Mouse (Mus musculus) adrenal gland, postnatal 10 days (tissue): Measurements from ENCODE around the gene Mok. TPM values are rescaled to one million over a fixed set of nuclear protein-coding genes. Genes with fewer than 3 reads are reported as not detected.
A peak's percentile ranks its signal among the peaks of the same experiment; 100 is the strongest.

Source experiments
- DNase-seq: peaks from one replicate; pipeline ENCODE4 v3.0.0; 2021; ENCODE audit warnings: mixed read lengths
- total RNA-seq, 2 experiments: library from RNA; stranded (reverse); gene quantifications; 2 replicates each; pipeline ENCODE4 v1.2.3; 2021

Mok gene
- total RNA-seq, 2 experiments from 2014 or later: 1.4 to 1.6 TPM

GRCm38 (mm10) chr12:110808848-110809247, 31.9 kb downstream of the Mok start:
- DNase-seq: no peak

- DNase-seq: no peak
Measured at GRCm38 (mm10) chr12:110808430-110808829, 32.3 kb downstream of the Mok start.

GRCm38 (mm10) chr12:110806301-110806970, 34.3 kb downstream of the Mok start:
- peak; percentile 72 for DNase-seq

GRCm38 (mm10) chr12:110804261-110804660, 36.5 kb downstream of the Mok start:
- DNase-seq: peak; percentile 74

- DNase-seq: no peak
Measured at GRCm38 (mm10) chr12:110802674-110803297, 38.0 kb downstream of the Mok start.

DNA sequence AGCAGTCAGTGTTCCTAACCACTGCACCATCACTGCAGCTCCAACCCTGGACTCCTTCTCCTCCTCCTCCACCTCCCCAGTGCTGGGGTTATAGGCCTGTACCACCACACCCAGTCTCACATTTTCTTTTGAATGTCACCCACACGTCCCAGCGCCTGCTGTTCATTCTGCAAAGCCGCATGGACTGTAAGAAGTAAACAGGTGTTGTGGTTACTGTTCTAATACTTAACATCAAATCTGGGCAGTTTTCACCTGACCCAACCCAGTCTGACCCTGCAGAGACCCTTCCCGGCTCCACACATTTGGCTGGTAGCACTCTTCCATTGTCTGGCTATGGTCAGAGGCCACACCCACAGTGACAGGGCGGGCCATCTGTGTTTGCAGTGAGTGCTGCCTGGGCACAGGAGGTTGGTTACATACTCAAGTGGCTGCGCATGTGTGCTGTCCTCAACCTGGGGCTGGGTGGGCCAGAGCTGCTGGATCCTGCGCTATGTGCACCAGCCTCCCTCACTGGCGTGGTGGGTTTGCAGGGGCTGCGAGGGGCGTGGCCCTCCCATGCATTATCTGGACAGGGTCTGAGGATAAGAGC, 38.8 kb downstream of the Mok start:
- DNase-seq: no peak

DNA sequence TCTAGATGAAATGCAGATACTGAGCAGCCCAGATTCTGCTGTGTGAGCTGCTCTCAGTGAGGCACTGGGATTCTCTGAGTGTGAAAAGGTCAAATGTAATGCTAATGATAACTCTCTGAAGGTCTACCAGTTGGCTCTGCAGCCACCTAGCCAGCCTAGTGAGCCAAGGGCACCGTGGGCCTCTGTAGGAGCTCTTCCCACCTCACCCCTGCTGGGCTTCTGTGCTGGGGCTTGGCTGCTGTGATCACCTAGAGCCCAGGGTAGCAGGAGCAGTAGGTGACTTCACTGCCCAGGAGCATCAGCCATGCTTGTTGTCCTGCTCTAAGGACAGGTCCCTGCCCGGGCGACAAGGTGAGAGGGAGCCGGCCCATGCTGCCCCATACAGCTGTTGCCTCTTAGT, 41.5 kb downstream of the Mok start:
- no peak for DNase-seq

DNA sequence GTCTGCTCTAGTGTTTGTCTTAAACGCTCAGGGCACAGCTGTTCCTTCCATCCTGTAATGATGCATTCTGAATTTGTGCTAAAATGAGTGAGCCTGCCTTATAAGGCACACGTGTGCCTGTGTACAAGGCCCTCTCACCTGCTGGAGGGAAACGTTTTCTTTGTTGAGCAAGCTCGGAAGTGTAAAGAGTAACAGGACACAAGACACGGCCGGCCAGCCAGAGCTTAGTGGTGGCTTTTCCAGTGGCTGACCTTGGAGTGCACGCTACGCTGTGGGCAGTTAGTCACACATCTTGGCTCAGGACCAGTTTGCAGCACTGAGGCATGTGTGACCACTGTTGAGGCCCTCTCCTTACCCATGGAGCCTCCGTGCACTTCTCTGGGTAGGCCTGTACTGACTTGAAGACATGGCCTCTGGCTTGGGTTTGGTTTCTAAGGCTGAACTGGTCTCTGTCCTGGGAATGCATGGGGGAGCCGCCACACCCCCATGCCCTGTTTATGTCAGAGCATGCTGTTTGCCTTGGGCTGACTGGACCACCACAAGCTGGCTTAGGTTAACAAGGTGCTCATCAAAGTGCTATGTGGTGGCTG, 42.8 kb downstream of the Mok start:
- DNase-seq: peak; percentile 81

GRCm38 (mm10) chr12:110797202-110797601, 43.5 kb downstream of the Mok start:
- no peak for DNase-seq

GRCm38 (mm10) chr12:110796748-110797147, 44.0 kb downstream of the Mok start:
- no peak for DNase-seq

DNA sequence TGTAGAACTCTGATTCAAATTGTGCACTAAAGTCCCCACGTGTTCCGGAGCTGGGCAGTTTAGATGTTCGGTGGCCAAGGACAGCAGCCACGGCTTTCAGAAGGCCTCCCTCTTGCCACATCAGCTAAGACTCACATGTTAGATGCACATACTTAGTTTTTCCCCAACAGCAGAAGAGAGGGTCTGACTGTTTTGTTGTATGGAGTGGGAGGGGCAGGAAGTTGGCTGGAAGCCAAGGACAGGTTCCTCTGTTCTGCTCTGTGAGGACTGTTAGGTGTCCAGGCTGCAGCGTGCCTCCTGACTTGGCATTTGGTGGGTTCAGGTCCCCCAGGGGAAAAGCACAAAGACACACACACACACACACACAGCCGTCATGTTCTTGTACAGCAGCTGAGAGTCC, 45.7 kb downstream of the Mok start:
- no peak for DNase-seq

DNA sequence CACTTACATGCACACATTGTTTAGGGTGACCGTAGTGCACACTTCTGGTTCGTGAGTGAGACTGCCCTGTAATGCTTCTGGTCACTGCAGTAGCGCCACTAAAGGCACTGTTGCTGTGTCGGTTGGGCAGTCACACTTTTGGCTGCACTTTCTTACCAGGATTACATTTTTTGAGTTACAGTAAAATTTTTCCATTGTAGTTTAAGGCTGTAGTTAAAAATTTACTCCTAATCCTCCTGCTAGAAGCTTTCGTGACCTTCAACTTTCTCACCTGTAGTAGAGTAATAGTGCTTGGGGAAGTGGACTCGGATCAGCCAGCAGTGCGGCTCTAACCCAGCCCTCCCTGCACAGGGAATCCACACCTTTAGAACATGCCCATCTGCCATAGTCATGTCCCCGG, 49.7 kb downstream of the Mok start:
- no peak for DNase-seq

- no peak for DNase-seq
Measured at GRCm38 (mm10) chr12:110790580-110790979, 50.2 kb downstream of the Mok start.

- DNase-seq: no peak
Measured at GRCm38 (mm10) chr12:110786243-110786642, 54.5 kb downstream of the Mok start.

- DNase-seq: no peak
Measured at GRCm38 (mm10) chr12:110784211-110784610, 56.5 kb downstream of the Mok start.

DNA sequence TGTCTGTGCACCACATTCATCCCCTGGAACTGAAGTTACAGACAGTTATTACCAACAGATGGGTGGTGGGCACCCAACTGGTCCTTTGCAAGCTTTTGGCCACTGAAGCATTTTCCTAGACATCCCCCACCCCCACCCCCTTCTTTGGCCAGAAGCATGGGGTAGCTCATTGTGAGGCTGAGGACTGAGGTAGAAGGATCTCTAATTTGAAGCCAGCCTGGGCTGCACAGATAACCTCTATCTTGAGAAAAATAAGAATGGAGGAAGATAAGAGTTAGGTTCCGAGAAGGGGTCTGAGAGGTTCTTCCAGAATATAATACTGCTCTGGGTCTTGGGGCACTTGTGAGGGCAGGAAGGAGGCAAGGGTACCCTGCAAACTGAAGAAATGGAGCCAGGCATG, 58.5 kb downstream of the Mok start:
- DNase-seq: no peak

GRCm38 (mm10) chr12:110781181-110781580, 59.6 kb downstream of the Mok start:
- DNase-seq: no peak

- DNase-seq: no peak
Measured at GRCm38 (mm10) chr12:110779296-110779695, 61.4 kb downstream of the Mok start.

DNA sequence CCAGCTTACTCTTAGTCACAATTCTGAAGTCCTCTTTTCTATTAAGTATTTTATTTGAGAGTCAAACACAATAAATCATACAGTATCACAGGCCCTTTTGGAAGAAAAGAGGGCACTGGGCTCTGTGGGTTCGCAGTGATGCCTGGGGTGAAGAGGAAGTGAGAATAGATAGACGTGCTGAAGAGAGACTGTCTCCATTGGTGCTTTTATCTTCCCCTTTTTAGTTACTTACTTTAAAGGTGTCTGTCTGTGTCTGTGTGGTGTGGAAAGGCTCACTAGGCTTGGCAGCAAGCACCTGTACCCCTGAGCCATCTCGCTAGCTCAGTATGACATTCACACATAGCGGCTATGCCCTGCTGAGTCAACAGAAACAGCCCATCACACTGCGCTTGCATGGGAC, 62.9 kb downstream of the Mok start:
- no peak for DNase-seq

GRCm38 (mm10) chr12:110775628-110776426, 64.9 kb downstream of the Mok start:
- DNase-seq: no peak

- DNase-seq: no peak
Measured at GRCm38 (mm10) chr12:110771961-110772360, 68.8 kb downstream of the Mok start.

DNA sequence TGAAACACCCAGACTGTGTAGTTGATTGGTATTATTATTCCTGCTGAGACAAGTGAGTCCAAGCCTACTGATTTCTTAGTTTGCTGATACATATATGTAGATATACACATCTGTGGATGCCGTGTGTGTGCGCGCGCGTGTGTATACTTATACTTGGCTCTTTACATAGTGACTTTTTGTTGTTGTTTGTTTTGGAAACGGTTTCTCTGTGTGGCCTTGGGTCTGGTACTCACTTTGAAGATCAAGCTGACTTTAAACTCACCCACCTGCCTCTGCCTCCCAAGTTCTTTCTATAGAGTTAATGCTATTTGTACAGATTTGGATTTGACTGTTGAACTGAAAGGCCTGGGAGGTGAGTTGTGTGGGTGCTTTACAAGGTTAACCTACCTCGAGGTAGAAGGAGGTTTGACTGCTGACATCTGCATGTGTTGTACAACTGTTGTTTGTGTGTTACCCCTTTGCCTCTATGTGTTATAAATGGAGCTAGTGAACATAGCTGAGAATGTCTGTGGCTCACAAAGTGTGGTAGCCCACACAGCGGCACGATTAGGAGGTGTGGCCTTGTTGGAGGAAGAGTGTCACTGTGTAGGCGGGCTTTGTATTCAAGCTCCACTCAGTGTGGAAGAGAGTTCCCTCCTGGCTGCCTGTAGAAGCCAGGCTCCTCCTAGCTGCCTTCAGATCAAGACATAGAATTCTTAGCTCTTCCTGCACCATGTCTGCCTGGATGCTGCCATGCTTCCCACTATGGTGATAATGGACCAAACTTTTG, 70.1 kb downstream of the Mok start:
- DNase-seq: no peak
